ENCODE assay signal across 13 mouse cellular contexts in the genomic region with DNA sequence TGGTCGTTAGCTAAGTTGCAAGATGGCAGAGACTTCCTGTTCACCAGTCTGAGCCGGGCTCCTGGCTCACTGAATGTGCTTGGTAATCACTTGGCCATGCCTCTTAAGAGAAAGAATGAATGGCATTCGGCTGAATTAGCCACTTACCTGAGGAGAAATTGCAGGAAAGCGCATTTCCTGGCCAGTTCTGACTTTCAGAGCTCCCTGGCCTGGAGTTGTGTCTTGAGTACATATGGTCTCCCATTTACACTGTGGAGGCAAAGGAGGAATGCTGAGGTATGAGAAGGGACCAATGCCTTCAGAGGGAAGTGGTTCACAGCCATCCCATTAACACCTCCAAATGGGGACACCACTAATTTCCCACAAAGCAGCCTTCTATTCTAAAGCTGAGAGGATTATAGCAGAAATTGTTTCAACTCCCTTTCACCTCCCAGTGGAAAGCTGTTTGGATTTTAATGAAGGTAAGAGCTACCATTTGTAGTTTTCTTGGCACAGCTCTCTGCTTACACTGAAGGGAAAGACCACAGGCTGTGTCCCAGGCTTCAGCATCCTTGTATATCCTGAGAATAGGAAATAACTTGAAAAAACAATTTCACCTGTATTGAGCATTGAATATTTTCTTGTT.
DNase-seq lines count a peak whose midpoint lies in the region; TF ChIP-seq lines count a peak whose summit lies in the region.
"Had no signal": no experiment of that assay in that cellular context is flagged by ENCODE, and none has a peak within 500 bp of the region (broad histone marks: within the 10 kb centered on the region; RNA-seq: fewer than 3 reads in every experiment).

No protein-coding gene starts in this region.

- no peak for TF ChIP-seq POLR2A in brain, embryonic 14.5 days (IDR thresholded peaks at IDR 0.05; ENCODE audit: borderline replicate concordance, extremely low read depth, insufficient read depth, insufficient read length, poor library complexity, severe bottlenecking)

- TF ChIP-seq CTCF in brain, embryonic 14.5 days (IDR thresholded peaks at IDR 0.05; ENCODE audit: borderline replicate concordance, extremely low read depth, insufficient read depth, insufficient read length): no peak

- peak; percentile 22 for DNase-seq in heart, adult 11 months
- no peak for DNase-seq in heart, postnatal 36 days
- peak; percentile 67 for DNase-seq in brain, embryonic 14.5 days (ENCODE audit: low read depth)
- peak; percentile 13 to 24 for DNase-seq in lung, adult 18-20 months
- DNase-seq in lung, postnatal 10 days: peak; percentile 13
- DNase-seq in thymus, postnatal 4 days: no peak
- no peak for DNase-seq in cerebellum, adult 9-11 months
- no peak for DNase-seq in layer of hippocampus, postnatal 36 days
- DNase-seq: adrenal gland, postnatal 10 days; cerebellum, adult 8-10 months; gastrocnemius, postnatal 36 days; kidney, adult 9 months; thymus, adult 18-20 months had no signal

- intact Hi-C loops in heart, postnatal 36 days (cut with DNase I): no loop called here

Comparison
In these comparisons a context has a peak if more than half of its experiments do, and no peak if none do; other contexts are left out.
1. DNase-seq: peak in heart, adult 11 months (single experiment), brain, embryonic 14.5 days (single experiment), lung, adult 18-20 months (2 of 2) and lung, postnatal 10 days (single experiment); none in heart, postnatal 36 days (0 of 2), thymus, postnatal 4 days (single experiment), cerebellum, adult 9-11 months (single experiment) and layer of hippocampus, postnatal 36 days (0 of 2).